Mouse (Mus musculus) stomach, embryonic 14.5 days (tissue): ENCODE data around the gene Atp5c1. TPM values are rescaled to one million over a fixed set of nuclear protein-coding genes. Genes with fewer than 3 reads are reported as not detected.
A peak's percentile ranks its signal among the peaks of the same experiment; 100 is the strongest.

Experiments
- ATAC-seq: fragments of 200-750 bp; cut with Nextera tagmentation; 2 replicates; pipeline ENCODE4 v1.8.0; 2017; ENCODE audit warnings: low read depth, moderate TSS enrichment; ENCODE audit not compliant: insufficient number of reproducible peaks, insufficient read depth, low FRiP score
- H3K27ac ChIP-seq: fragments of 300-500 bp; sonication (generic); 2 replicates; pipeline ENCODE4 v1.5.1; 2014; ENCODE audit warnings: mild to moderate bottlenecking, low read length, moderate library complexity, mixed read lengths
- H3K27me3 ChIP-seq: fragments of 300-500 bp; sonication (generic); 2 replicates; pipeline ENCODE4 v1.6.1; 2014; ENCODE audit warnings: low read length, control low read depth, mixed read lengths; ENCODE audit not compliant: control insufficient read depth, insufficient read depth
- H3K36me3 ChIP-seq: fragments of 300-500 bp; sonication (generic); 2 replicates; pipeline ENCODE4 v1.6.1; 2014; ENCODE audit warnings: mild to moderate bottlenecking, control low read depth, low read length, moderate library complexity, mixed read lengths; ENCODE audit not compliant: control insufficient read depth, insufficient read depth
- H3K4me1 ChIP-seq: fragments of 300-500 bp; sonication (generic); 2 replicates; pipeline ENCODE4 v1.6.1; 2014; ENCODE audit warnings: low read length, control low read depth, mixed read lengths; ENCODE audit not compliant: control insufficient read depth, insufficient read depth
- H3K4me2 ChIP-seq: fragments of 300-500 bp; sonication (generic); replicated peaks from 2 replicates; pipeline ENCODE4 v1.6.1; 2014; ENCODE audit warnings: low read depth, low read length, control low read depth
- H3K4me3 ChIP-seq: fragments of 300-500 bp; sonication (generic); 2 replicates; pipeline ENCODE4 v1.5.1; 2014; ENCODE audit warnings: low read depth, low read length, control low read depth
- H3K9ac ChIP-seq: fragments of 300-500 bp; sonication (generic); replicated peaks from 2 replicates; pipeline ENCODE4 v1.6.1; 2014; ENCODE audit warnings: low read depth, mild to moderate bottlenecking, control low read depth, low read length, moderate library complexity, mixed read lengths
- H3K9me3 ChIP-seq: fragments of 300-500 bp; sonication (generic); 2 replicates; pipeline ENCODE4 v1.6.1; 2016; ENCODE audit warnings: low read depth, low read length, control low read depth; ENCODE audit not compliant: control insufficient read depth
- WGBS: fragments of 180-500 bp; shearing (Covaris S2); extraction: QIAGEN DNeasy Blood & Tissue Kit; methylation state at CpG from one replicate; pipeline ENCODE4 v1.1.7; 2014; 5-methylcytosine and 5-hydroxymethylcytosine counted together
- polyA plus RNA-seq: library from polyadenylated mRNA; unstranded; fragments of >200 nt; fragmentation: Nextera tagmentation; extraction: Ambion mirVana; gene quantifications from 2 replicates; pipeline ENCODE4 v1.2.1, GENCODE M21; 2014

Gene Atp5c1
- polyA plus RNA-seq, 1 experiment from 2014 or later = 614 TPM

DNA sequence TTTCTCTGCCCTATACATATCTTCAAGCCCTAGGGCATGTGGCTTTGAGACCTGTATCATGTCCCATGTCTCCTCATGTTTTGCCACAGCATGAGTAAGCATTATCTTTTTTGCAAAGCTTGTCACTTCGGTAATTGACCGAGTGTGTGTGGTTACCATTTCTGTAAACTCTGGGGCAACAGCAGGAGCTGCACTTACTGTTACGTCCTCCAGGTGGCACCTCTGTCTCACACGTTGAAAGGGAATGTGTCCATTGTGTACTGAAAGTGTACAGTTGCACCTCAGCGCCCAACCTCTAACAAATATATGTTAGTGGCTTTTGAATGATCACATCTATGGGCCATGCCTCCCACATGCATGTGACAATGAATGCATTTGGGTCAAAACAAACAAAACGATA is 20.9 kb upstream of the Atp5c1 start:
- H3K4me3 ChIP-seq = no peak overlapping the region
- H3K9ac ChIP-seq = no peak overlapping the region
- no peak for ATAC-seq
- 41% methylated on average over 6 of the region's 6 CpGs for WGBS
- H3K4me1 ChIP-seq = no peaks in the 10 kb centered on the region
- H3K9me3 ChIP-seq = no peaks in the 10 kb centered on the region
- H3K27me3 ChIP-seq = no peaks in the 10 kb centered on the region
- H3K4me2 ChIP-seq = no peak overlapping the region
- H3K36me3 ChIP-seq = no peaks in the 10 kb centered on the region
- no peak overlapping the region for H3K27ac ChIP-seq

- no peak overlapping the region for H3K9ac ChIP-seq
- WGBS = 67% methylated on average over 2 of the region's 2 CpGs
- H3K9me3 ChIP-seq = no peaks in the 10 kb centered on the region
- H3K36me3 ChIP-seq = no peaks in the 10 kb centered on the region
- no peak; the same call in 1 of the 2 replicates for ATAC-seq
- no peak overlapping the region for H3K27ac ChIP-seq
- H3K4me2 ChIP-seq = no peak overlapping the region
- no peaks in the 10 kb centered on the region for H3K27me3 ChIP-seq
- H3K4me3 ChIP-seq = no peak overlapping the region
- no peaks in the 10 kb centered on the region for H3K4me1 ChIP-seq
Observed at GRCm38 (mm10) chr2:10100471-10100870, 20.2 kb upstream of the Atp5c1 start.

DNA sequence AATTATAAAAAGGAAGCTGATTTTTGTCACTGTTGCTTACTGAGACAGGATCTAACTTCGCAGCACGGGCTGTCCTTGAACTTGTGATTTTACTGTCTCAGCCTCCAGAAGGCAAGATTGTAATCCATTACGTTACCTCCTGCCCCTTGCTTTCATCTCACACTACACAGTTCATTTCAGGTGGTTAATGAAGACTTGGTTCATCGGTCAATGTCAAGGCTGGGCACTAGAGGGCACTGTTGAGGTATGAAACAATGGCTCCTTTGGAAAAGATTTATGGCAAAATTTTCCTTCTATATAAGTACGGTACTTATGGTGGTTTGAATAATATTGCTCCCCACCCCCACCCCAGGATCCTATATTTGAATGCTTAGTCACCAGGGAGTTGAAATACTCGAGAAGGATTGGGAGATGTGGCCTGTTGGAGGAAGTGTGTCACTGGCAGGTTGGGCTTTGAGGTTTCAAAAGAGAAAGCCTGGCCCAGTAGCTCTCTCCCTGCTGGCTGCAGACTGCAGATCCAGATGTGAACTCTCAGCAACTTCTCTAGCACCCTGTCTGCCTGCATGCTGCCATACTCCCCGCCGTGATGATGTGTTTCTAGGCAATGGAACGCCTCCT is 18.4 kb upstream of the Atp5c1 start:
- H3K4me1 ChIP-seq = no peaks in the 10 kb centered on the region
- H3K9me3 ChIP-seq = no peaks in the 10 kb centered on the region
- 32% methylated on average over 9 of the region's 9 CpGs for WGBS
- no peak for ATAC-seq
- H3K27me3 ChIP-seq = no peaks in the 10 kb centered on the region
- H3K4me2 ChIP-seq = no peak overlapping the region
- H3K27ac ChIP-seq = no peak overlapping the region
- H3K36me3 ChIP-seq = no peaks in the 10 kb centered on the region
- no peak overlapping the region for H3K4me3 ChIP-seq
- 0 out of 2 replicates have a peak overlapping the region, but pooled peaks have one; percentile 3 for H3K9ac ChIP-seq

- ATAC-seq = peak; percentile 85
- no peak overlapping the region for H3K4me3 ChIP-seq
Observed at GRCm38 (mm10) chr2:10094327-10095100, 14.2 kb upstream of the Atp5c1 start.

DNA sequence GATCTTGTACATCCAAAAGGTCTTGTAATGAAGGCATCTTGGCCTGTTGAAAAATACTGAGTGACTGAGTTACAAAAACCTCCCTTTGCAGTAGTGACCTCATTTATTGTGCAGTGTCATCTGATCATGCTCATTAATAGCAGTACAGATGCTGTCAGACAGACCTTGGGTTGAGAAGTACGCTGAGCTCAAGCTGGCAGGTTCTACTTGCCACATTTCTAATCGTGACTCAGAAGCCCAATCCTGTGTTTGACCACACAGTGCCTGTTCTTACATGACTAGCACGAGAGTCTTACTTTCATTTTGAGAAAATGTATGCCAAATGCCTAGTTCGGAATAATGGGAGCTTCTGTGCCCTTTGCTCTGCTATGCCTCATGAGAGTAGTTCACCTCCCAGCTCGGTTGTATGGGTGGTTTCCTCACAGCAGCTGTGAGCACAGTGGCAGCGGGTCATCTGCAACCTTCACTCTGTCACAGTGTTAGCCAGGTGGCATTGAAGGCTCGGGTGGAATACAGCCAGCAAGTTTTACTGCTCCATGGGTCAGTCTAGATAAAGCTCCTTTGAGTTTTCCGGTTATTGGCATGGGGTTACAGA is 7.0 kb upstream of the Atp5c1 start:
- 83% methylated on average over 8 of the region's 8 CpGs for WGBS
- Histone ChIP-seq H3K27ac (no peak overlapping the region), H3K4me2 (no peak overlapping the region), H3K4me1 (no peaks in the 10 kb centered on the region), H3K9me3 (no peaks in the 10 kb centered on the region), H3K4me3 (no peak overlapping the region), H3K36me3 (peaks cover 48% of the 10 kb centered on the region), H3K27me3 (no peaks in the 10 kb centered on the region), H3K9ac (no peak overlapping the region)
- no peak for ATAC-seq

More at GRCm38 (mm10) chr2:10094327-10095100, 14.2 kb upstream of the Atp5c1 start:
- Histone ChIP-seq H3K4me1 (no peaks in the 10 kb centered on the region), H3K27me3 (no peaks in the 10 kb centered on the region), H3K36me3 (peaks cover 29% of the 10 kb centered on the region), H3K9me3 (no peaks in the 10 kb centered on the region), H3K9ac (no peak overlapping the region), H3K27ac (peak overlapping the region; percentile 73; the same call in 1 of the 2 replicates), H3K4me2 (0 out of 2 replicates have a peak overlapping the region, but pooled peaks have one; percentile 0)
- 65% methylated on average over 14 of the region's 14 CpGs for WGBS

DNA sequence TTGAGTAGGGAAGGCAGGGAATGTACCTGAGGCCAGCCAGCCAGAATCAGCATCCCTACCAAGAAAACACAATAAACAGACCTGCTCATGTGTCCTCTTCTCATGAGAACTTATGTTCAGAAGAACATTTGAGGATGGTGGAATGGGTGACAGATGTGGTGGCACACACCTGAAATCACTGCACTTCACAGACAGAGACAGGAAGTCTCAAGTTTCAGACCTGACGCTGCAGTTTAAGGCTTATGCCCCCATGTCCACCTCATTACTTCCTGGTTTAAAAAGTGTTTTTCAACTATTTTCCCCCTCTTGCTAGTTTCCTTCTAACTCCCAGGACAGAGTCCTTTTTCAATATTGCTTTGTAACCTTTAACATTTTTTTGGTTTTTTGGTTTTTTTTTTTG is 2.4 kb upstream of the Atp5c1 start:
- peaks cover 18% of the 10 kb centered on the region for H3K36me3 ChIP-seq
- H3K27ac ChIP-seq = no peak overlapping the region
- no peak overlapping the region for H3K9ac ChIP-seq
- no peaks in the 10 kb centered on the region for H3K27me3 ChIP-seq
- H3K4me1 ChIP-seq = peaks cover 22% of the 10 kb centered on the region
- H3K4me3 ChIP-seq = no peak overlapping the region
- ATAC-seq = no peak
- no peaks in the 10 kb centered on the region for H3K9me3 ChIP-seq
- WGBS = 81% methylated on average over 1 of the region's 1 CpGs
- no peak overlapping the region for H3K4me2 ChIP-seq

- H3K9me3 ChIP-seq = no peaks in the 10 kb centered on the region
- H3K9ac ChIP-seq = no peak overlapping the region
- H3K4me3 ChIP-seq = peak overlapping the region; percentile 92
- no peaks in the 10 kb centered on the region for H3K27me3 ChIP-seq
- no peak for ATAC-seq
- WGBS = 85% methylated on average over 5 of the region's 5 CpGs
- H3K4me1 ChIP-seq = peaks cover 22% of the 10 kb centered on the region
- peaks cover 7% of the 10 kb centered on the region for H3K36me3 ChIP-seq
- peak overlapping the region; percentile 52 for H3K4me2 ChIP-seq
- H3K27ac ChIP-seq = no peak overlapping the region
Observed at GRCm38 (mm10) chr2:10081453-10082080, 1.3 kb upstream of the Atp5c1 start.

DNA sequence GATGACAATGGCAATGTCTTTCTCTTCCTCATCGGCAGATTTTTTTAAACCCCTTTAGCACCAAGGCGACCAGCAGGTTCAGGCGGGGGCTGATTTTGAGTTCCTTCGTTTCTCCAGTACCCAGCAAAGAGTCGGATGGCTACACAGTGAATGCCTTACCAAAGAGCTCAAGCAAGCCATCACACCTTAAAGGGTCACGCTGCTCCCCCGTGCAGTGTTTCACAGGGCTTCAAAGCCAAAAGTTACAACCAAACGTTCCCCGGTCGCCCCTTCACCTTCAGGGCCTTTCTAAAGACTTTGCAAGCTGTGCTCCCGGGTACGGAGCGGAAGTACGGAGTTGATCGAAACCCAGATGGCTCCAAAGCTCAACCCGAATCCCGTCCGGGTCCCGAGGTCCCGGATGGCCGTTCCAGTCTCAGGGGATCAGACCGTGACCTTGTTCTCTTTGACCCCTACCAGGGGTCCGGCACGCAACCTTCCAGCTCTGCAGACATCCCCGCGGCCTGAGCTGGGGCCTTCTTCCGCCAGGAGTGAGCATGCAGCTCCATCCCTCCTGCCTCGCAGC is 483 bp downstream of the Atp5c1 start:
- H3K36me3 ChIP-seq = no peaks in the 10 kb centered on the region; the same call in none of the 2 replicates
- peak overlapping the region; percentile 62 for H3K4me2 ChIP-seq
- peak overlapping the region; percentile 97 for H3K9ac ChIP-seq
- no peaks in the 10 kb centered on the region for H3K27me3 ChIP-seq
- peaks cover 22% of the 10 kb centered on the region for H3K4me1 ChIP-seq
- under 1% methylated on average over 28 of the region's 28 CpGs for WGBS
- H3K9me3 ChIP-seq = no peaks in the 10 kb centered on the region
- peak overlapping the region; percentile 92 for H3K4me3 ChIP-seq
- ATAC-seq = peak; percentile 15
- peak overlapping the region; percentile 89 for H3K27ac ChIP-seq
